In the genomic region with DNA sequence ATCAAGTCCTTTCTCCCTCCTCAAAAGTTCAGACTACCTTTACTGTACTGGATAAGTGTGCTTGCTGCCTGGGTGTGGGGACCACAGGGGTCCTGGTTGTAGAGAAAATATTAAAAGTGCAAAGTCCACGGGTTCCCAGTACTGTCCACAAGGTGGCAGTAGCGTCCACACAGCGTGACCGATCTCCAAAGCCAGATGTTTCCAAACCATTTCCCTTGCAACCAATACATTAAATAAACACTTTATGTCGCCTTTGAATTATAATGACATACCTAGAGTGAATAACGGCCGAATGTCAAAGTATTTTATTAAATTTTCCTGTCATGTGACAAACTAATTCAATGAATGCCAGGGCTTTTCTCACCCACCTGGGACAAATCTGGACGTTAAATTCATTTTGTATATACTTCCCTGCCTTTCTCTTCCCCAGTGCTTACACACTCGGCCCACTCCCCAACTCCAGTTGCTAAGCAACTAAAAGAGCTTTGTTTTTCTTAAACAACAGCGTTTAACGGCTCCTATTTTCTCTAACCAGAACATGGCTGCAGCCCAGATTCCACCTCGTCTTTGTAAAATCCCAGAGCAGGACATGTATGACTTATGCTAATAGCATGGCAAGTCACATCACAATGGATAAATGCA, we compare ENCODE assay signal across 8 mouse cellular contexts. TPM values are rescaled to one million over a fixed set of nuclear protein-coding genes. Genes with fewer than 3 reads are reported as not detected.
DNase-seq lines count a peak whose midpoint lies in the region; ATAC-seq and TF ChIP-seq lines count a peak whose summit lies in the region.

No protein-coding gene starts in this region.

- H3K27me3 ChIP-seq in heart, adult 2 months (ENCODE audit: control insufficient read depth, insufficient read depth, low read length): no peaks in the 10 kb centered on the region
- H3K27me3 ChIP-seq in intestine, postnatal 0 days (replicated peaks; ENCODE audit: control insufficient read depth, insufficient read depth, low read length): no peaks in the 10 kb centered on the region
- no peaks in the 10 kb centered on the region for H3K27me3 ChIP-seq in neural tube, embryonic 13.5 days

- H3K4me3 ChIP-seq in heart, adult 2 months: 0 out of 2 replicates have a peak overlapping the region, but pooled peaks have one; percentile 1
- no peak overlapping the region for H3K4me3 ChIP-seq in intestine, postnatal 0 days (ENCODE audit: low read depth, low read length)
- no peak overlapping the region for H3K4me3 ChIP-seq in lung, adult 2 months (replicated peaks; ENCODE audit: extremely low read depth, low read depth, low read length)
- no peak overlapping the region for H3K4me3 ChIP-seq in neural tube, embryonic 13.5 days

- H3K4me1 ChIP-seq in heart, adult 2 months (ENCODE audit: control insufficient read depth, insufficient read depth, low read length): no peaks in the 10 kb centered on the region
- H3K4me1 ChIP-seq in intestine, postnatal 0 days (replicated peaks; ENCODE audit: control insufficient read depth, insufficient read depth, low read length): no peaks in the 10 kb centered on the region
- peaks cover 3% of the 10 kb centered on the region for H3K4me1 ChIP-seq in lung, adult 2 months (ENCODE audit: control insufficient read depth, insufficient read depth, low read length)
- H3K4me1 ChIP-seq in neural tube, embryonic 13.5 days (replicated peaks): peaks cover 11% of the 10 kb centered on the region

- no peaks in the 10 kb centered on the region for H3K9me3 ChIP-seq in intestine, postnatal 0 days (ENCODE audit: control insufficient read depth)
- no peaks in the 10 kb centered on the region; the same call in 1 of the 2 replicates for H3K9me3 ChIP-seq in neural tube, embryonic 13.5 days

- peak; percentile 97 for TF ChIP-seq CTCF in heart, adult 2 months (IDR thresholded peaks at IDR 0.05)
- peak; percentile 97 for TF ChIP-seq CTCF in intestine, postnatal 0 days (IDR thresholded peaks at IDR 0.05; ENCODE audit: low read depth)
- peak; percentile 98 for TF ChIP-seq CTCF in lung, adult 2 months (IDR thresholded peaks at IDR 0.05; ENCODE audit: insufficient read depth, low read length)

- H3K4me2 ChIP-seq in intestine, postnatal 0 days (replicated peaks; ENCODE audit: low read depth): 0 out of 2 replicates have a peak overlapping the region, but pooled peaks have one; percentile 6
- H3K4me2 ChIP-seq in neural tube, embryonic 13.5 days: peak overlapping the region; percentile 44

- H3K36me3 ChIP-seq in heart, adult 2 months (ENCODE audit: control insufficient read depth, insufficient read depth, low read length): no peaks in the 10 kb centered on the region; the same call in 1 of the 2 replicates
- no peaks in the 10 kb centered on the region for H3K36me3 ChIP-seq in intestine, postnatal 0 days (ENCODE audit: control insufficient read depth, insufficient read depth)
- H3K36me3 ChIP-seq in neural tube, embryonic 13.5 days: no peaks in the 10 kb centered on the region

- H3K27ac ChIP-seq in heart, adult 2 months: no peak overlapping the region
- H3K27ac ChIP-seq in intestine, postnatal 0 days (ENCODE audit: low read depth, low read length): no peak overlapping the region
- H3K27ac ChIP-seq in neural tube, embryonic 13.5 days (replicated peaks): peak overlapping the region; percentile 64

- WGBS in heart, adult 2 months: 9% methylated on average over 12 of the region's 12 CpGs
- 16% methylated on average over 12 of the region's 12 CpGs for WGBS in intestine, postnatal 0 days
- WGBS in lung, adult 2 months: 7% methylated on average over 12 of the region's 12 CpGs
- WGBS in neural tube, embryonic 13.5 days: 7% methylated on average over 12 of the region's 12 CpGs

- no peaks in the 10 kb centered on the region for H3K79me2 ChIP-seq in heart, adult 2 months (replicated peaks; ENCODE audit: control insufficient read depth, insufficient read depth, low read length)

- DNase-seq in gastrocnemius, adult 18-20 months (ENCODE audit: low spot score): peak; percentile 19
- DNase-seq in gastrocnemius, adult 8-10 months (ENCODE audit: low spot score in 2 of 2): no peak
- DNase-seq in MN1 (ENCODE audit: low spot score): peak; percentile 84
- peak; percentile 22 to 63 for DNase-seq in heart, adult 2 months
- peak; percentile 16 for DNase-seq in lung, adult 2 months

- no peak overlapping the region for H3K9ac ChIP-seq in heart, adult 2 months (ENCODE audit: low read depth, low read length)
- H3K9ac ChIP-seq in intestine, postnatal 0 days (ENCODE audit: low read depth, low read length): no peak overlapping the region
- no peak overlapping the region for H3K9ac ChIP-seq in neural tube, embryonic 13.5 days

- ATAC-seq in common myeloid progenitor, adult 5-6 weeks (replicated peaks; ENCODE audit: low read depth, poor library complexity, severe bottlenecking): peak; percentile 88
- ATAC-seq in intestine, postnatal 0 days: peak; percentile 47; the same call in 1 of the 2 replicates
- peak; percentile 90 for ATAC-seq in neural tube, embryonic 13.5 days (ENCODE audit: low read depth)

- TF ChIP-seq EP300 in heart, adult 2 months (IDR thresholded peaks at IDR 0.05; ENCODE audit: insufficient read depth, low read depth, low read length): 0 out of 2 replicates have a peak, but pooled peaks have one; percentile 47

- no peak for TF ChIP-seq POLR2A in heart, adult 2 months (IDR thresholded peaks at IDR 0.05; ENCODE audit: insufficient read depth, low read depth, low read length)
- no peak for TF ChIP-seq POLR2A in lung, adult 2 months (IDR thresholded peaks at IDR 0.05; ENCODE audit: borderline replicate concordance, extremely low read depth, low read depth, low read length)

- intact Hi-C loops in heart, adult 2 months (cut with DNase I): loop anchor here (1.0 to 2.0 kb wide), 3 partner anchors 182 to 314 kb away; no protein-coding TSS in a partner anchor

RNA-seq across cellular contexts. Expression of a gene that starts 49.4 kb away (rescaled TPM):
- total RNA-seq in gastrocnemius, adult 18-20 months (2021): 1 to 10 TPM in 1 of 2 experiments, under 1 TPM in 1; 0.27 to 1.0 TPM
- total RNA-seq in gastrocnemius, adult 8-10 months (2022): 1 to 10 TPM in 1 of 4 experiments, under 1 TPM in 3; 0.17 to 1.0 (median 0.27) TPM
- 3.7 and 14.0 TPM in 2 replicates for total RNA-seq in common myeloid progenitor, adult 5-6 weeks (2017)
- total RNA-seq in heart, adult 2 months (2021): under 1 TPM; 0.59 to 0.68 TPM
- 0.31 and 0.32 TPM in 2 replicates for polyA plus RNA-seq in heart, adult 2 months (2012; rRNA removed)
- 4.2 and 6.7 TPM in 2 replicates for polyA plus RNA-seq in intestine, postnatal 0 days (2015; fragmentation: Nextera tagmentation; extraction: Ambion mirVana)
- 0.40 TPM in 2 replicates for polyA plus RNA-seq in lung, adult 2 months (2012; rRNA removed)
- polyA plus RNA-seq in neural tube, embryonic 13.5 days (2015; fragmentation: Nextera tagmentation; extraction: Ambion mirVana): 6.9 and 9.3 TPM in 2 replicates

Comparison
In these comparisons a context has a peak if more than half of its experiments do, and no peak if none do; other contexts are left out.
1. DNase-seq: peak in gastrocnemius, adult 18-20 months (single experiment), MN1 (single experiment), heart, adult 2 months (2 of 2) and lung, adult 2 months (single experiment); none in gastrocnemius, adult 8-10 months (0 of 2).
2. Peak in every context shown above with its lines, with median percentiles within 50 percentile points of each other: ATAC-seq and CTCF ChIP-seq.